Mouse (Mus musculus) kidney, postnatal 14 days (tissue): ENCODE measurements around the gene Olfr401.
"Not testable (repeated sequence)": the region's sequence is repeated elsewhere in the genome, so short reads cannot be mapped to it uniquely, and the experiment has no call there.

ENCODE experiments used
- DNase-seq: peaks from one replicate; pipeline ENCODE4 v3.0.0; 2022; ENCODE audit warnings: mixed read lengths

The Olfr401 gene

GRCm38 (mm10) chr11:74113412-74113811 lies at the start of gene Olfr401:
TSS of gene Olfr401 (plus strand) at chr11:74113712.
- no peak for DNase-seq

DNA sequence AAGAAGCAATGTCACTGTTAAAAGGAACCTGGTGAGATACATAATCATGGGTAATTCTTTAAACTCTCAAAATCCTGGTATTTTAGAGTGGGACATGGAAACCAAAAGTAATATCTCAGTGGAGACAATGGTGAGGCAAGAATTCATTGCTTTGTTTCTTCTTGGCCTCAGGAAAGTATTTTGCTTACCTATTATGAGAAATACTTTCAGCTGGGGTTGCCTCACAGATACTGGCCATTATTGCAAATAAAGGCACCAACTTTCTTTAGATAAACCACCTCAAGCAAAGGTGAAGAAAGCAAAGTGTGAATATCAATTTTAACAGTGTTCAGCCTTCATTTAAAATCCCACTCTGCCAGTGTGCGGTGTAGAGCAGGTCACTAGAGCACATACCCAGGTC lies 43.9 kb upstream of the Olfr401 start, which contains the start of gene Zfp616:
Gene Zfp616, plus strand, starts transcription at position 301 of the 400 bp plus-strand sequence.
- DNase-seq, result no peak

DNA sequence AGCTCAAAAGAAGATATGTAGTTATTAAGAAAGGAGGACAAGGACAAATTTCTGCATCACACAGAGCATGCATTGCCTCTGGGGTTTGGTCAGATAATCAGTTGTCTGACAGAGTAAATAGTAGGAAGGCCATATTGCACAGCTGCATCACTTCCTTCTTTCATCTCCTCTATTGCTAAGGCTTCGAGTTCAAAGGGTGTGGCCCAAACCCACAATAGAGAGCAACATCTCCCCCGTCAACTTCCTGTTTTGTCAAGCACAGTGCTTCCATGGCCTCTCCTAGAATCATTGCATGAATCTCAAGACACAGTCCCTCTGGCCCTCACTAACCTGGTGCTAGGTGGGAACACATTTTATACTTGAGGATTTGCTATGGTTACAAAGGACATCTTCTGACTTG lies 12.8 kb upstream of the Olfr401 start:
- no peak for DNase-seq

GRCm38 (mm10) chr11:74101507-74101906 lies 12.0 kb upstream of the Olfr401 start:
- no peak for DNase-seq

DNA sequence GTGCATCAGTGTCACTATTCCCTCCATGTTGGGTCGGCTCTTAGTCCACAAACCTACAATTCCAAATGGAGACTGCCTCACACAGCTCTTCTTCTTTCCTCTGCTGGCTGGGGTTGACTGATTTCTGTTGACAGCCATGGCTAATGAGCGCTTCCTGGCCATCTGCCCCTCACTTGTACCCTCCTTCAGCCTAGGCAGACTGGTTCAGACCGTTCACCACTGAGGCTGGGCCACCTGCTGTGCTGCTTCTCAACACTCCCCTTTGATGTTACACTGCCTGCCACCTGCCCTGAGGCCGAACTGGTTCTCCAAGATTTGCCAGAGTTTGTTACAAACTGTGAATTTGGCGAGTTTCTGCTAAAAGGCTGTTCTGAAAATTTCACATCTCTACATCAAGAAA lies 8.4 kb upstream of the Olfr401 start:
- DNase-seq, result no peak

- DNase-seq, result not testable (repeated sequence)
Measured at GRCm38 (mm10) chr11:74140001-74140400, 26.5 kb downstream of the Olfr401 start.

DNA sequence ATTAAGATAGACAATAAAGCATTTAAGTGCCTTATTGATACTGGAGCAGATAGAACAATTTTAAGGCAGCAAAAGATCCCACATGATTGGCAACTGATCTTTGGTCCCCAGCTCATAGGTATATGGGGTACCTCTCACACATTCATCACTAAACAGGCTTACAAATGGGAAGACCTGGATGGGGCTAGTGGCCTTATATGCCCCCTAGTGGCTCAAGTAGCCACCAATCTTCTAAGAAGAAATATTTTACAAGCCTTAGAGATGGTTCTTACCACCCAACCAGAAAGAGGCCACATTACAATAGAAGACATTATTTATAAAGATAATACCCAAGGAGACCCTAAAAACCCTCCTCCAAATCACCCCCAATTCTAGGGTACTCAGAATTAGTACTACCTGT lies 32.4 kb downstream of the Olfr401 start:
- DNase-seq, result no peak

- DNase-seq, result no peak
Measured at GRCm38 (mm10) chr11:74153229-74153628, 39.7 kb downstream of the Olfr401 start, which contains the start of gene Olfr402. TSS of gene Olfr402 (plus strand) at chr11:74153529.

DNA sequence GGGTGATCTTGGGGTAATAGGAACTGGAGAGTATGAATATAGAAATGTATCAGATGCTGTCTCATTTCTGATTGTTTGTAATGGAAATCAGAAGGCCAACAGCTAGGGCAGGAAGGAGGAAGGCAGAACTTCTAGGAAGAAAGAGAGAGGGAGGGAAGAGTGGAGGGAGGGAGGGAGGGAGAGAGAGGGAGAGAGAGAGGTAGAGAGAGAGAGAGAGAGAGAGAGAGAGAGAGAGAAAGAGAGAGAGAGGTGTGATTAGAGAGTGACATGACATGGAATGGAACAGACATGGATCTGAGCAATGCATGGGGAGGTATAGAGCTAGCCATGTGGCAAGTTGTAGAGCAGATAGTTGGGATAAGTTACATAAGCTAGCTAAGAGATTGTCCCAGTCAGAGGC lies 55.3 kb downstream of the Olfr401 start:
- no peak for DNase-seq
